Mouse (Mus musculus) thymus, adult 2 months (tissue): ENCODE measurements around the gene Zfp523. TPM values are rescaled to one million over a fixed set of nuclear protein-coding genes. Genes with fewer than 3 reads are reported as not detected.
A peak's percentile ranks its signal among the peaks of the same experiment; 100 is the strongest.

ENCODE experiments used
- DNase-seq: peaks from one replicate; pipeline ENCODE4 v3.0.0; 2021
- H3K27ac ChIP-seq: fragments of 200-500 bp; 2 replicates; pipeline ENCODE4 v1.5.1; 2012; ENCODE audit warnings: low read length, control low read depth; ENCODE audit not compliant: control insufficient read depth, insufficient read depth
- H3K27me3 ChIP-seq: fragments of 200-500 bp; 2 replicates; pipeline ENCODE4 v1.6.1; 2012; ENCODE audit warnings: mild to moderate bottlenecking, low read length, moderate library complexity, mixed read lengths; ENCODE audit not compliant: control insufficient read depth, insufficient read depth
- H3K36me3 ChIP-seq: fragments of 200-500 bp; 2 replicates; pipeline ENCODE4 v1.6.1; 2012; ENCODE audit warnings: mild to moderate bottlenecking, low read length, moderate library complexity; ENCODE audit not compliant: control insufficient read depth, insufficient read depth
- H3K4me1 ChIP-seq: fragments of 200-500 bp; replicated peaks from 2 replicates; pipeline ENCODE4 v1.6.1; 2012; ENCODE audit warnings: low read length; ENCODE audit not compliant: control insufficient read depth, insufficient read depth
- H3K4me3 ChIP-seq: fragments of 200-500 bp; 2 replicates; pipeline ENCODE4 v1.5.1; 2012; ENCODE audit warnings: mild to moderate bottlenecking, low read length, control low read depth, moderate library complexity; ENCODE audit not compliant: control insufficient read depth, insufficient read depth
- CTCF ChIP-seq: fragments of 200-500 bp; IDR thresholded peaks from 2 replicates; pipeline ENCODE4 v1.5.1; 2012; ENCODE audit warnings: mild to moderate bottlenecking, control low read depth, low read length, moderate library complexity, borderline replicate concordance; ENCODE audit not compliant: control insufficient read depth, poor library complexity, insufficient read depth; ENCODE audit errors: extremely low read depth
- POLR2A ChIP-seq: fragments of 200-500 bp; IDR thresholded peaks from 2 replicates; pipeline ENCODE4 v1.6.1; 2012; ENCODE audit warnings: mild to moderate bottlenecking, low read length, control low read depth, moderate library complexity; ENCODE audit not compliant: control insufficient read depth, poor library complexity, insufficient read depth; ENCODE audit errors: extremely low read depth
- WGBS: fragments of 180-500 bp; shearing (Covaris S2); methylation state at CpG from one replicate; pipeline ENCODE4 v1.1.7; 2018; 5-methylcytosine and 5-hydroxymethylcytosine counted together
- polyA plus RNA-seq: library from polyadenylated mRNA; depleted of rRNA; stranded (reverse); fragments of >200 nt; gene quantifications from 2 replicates; pipeline ENCODE4 v1.2.3, GENCODE M21; 2012

Zfp523 gene
- polyA plus RNA-seq, 1 experiment: 55.7 TPM

DNA sequence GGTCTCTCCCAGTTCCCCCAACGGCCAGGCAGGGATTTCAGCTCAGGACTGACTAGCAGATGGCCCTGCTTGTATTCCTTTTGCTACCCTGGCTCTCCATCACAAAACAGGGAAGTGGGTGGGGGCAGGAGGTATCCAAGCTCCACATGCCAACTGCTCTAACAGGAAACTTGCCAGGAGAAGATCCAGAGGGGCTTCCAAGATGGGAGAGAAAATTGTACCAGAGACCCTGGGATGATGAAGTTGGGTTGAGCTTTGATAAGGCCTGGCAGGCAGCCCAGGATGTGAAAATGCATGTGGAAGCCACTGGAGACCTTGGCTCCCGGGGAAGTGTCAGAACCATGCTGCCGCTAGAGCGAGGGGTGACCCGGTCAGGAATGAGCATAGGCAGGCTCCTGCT, 40.7 kb upstream of the Zfp523 start:
- Histone ChIP-seq H3K27me3 (peaks cover 4% of the 10 kb centered on the region; the same call in 1 of the 2 replicates), H3K4me3 (no peak overlapping the region), H3K36me3 (no peaks in the 10 kb centered on the region), H3K4me1 (no peaks in the 10 kb centered on the region), H3K27ac (no peak overlapping the region)
- TF ChIP-seq CTCF: no peak
- TF ChIP-seq POLR2A: no peak
- whole genome bisulfite sequencing: 79% methylated on average over 5 of the region's 5 CpGs
- DNase-seq: no peak

GRCm38 (mm10) chr17:28138013-28138412, 38.9 kb upstream of the Zfp523 start:
- Histone ChIP-seq H3K36me3 (no peaks in the 10 kb centered on the region), H3K4me3 (no peak overlapping the region), H3K27me3 (peaks cover 16% of the 10 kb centered on the region), H3K4me1 (peaks cover 6% of the 10 kb centered on the region; the same call in 1 of the 2 replicates), H3K27ac (no peak overlapping the region)
- DNase-seq: no peak
- TF ChIP-seq POLR2A (no peak), CTCF (no peak)
- WGBS: 94% methylated on average over 8 of the region's 8 CpGs

DNA sequence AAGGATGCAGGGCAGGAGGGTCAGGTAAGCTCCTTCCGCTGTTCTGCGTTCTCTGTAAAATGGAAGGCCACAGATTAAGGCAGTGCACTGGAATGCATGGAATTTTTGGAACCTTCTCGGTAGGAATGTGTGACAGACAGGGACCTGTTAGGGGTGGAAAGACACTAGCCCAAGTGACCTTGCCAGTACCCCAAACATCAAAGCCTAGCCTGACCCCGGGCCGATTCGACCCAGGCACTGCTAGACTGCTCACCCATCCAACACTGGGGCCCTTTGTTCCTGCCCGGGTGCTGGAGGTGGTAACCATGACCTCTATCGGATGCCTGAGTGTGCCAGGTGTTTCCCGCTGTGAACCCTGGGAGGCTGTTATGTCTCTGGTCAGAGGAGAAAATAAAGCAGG, 38.2 kb upstream of the Zfp523 start:
- Histone ChIP-seq H3K4me1 (peaks cover 7% of the 10 kb centered on the region; the same call in 1 of the 2 replicates), H3K27ac (no peak overlapping the region), H3K27me3 (peaks cover 16% of the 10 kb centered on the region), H3K4me3 (no peak overlapping the region), H3K36me3 (no peaks in the 10 kb centered on the region)
- no peak for TF ChIP-seq CTCF
- TF ChIP-seq POLR2A: no peak
- 82% methylated on average over 9 of the region's 9 CpGs for WGBS
- DNase-seq: no peak

- peaks cover 22% of the 10 kb centered on the region for H3K27me3 ChIP-seq
- 54% methylated on average over 13 of the region's 13 CpGs for WGBS
- no peak for DNase-seq
Measured at GRCm38 (mm10) chr17:28140431-28141204, 36.3 kb upstream of the Zfp523 start.

DNA sequence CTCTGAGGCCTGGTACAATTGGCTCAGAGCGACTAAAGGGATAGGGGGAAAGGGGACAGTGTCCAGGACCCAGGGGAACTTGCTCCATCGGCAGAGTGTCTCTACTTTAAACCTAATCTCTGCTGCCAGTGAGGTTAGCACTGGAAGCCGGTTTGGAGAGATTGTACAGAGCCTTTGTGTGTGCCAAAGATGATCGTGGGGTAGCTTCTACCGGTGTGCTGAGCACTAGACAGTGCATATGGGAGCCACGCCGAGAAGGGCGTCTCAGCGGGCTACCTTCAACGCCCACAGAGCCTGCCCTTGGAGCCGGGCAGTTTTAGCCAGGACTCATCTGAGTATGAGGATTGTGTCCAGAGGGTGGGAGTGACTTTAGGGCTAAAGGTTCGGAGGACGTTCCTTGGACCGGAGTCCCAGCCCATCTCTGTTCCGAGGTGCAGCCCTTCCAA, 35.7 kb upstream of the Zfp523 start:
- Histone ChIP-seq H3K27ac (no peak overlapping the region), H3K36me3 (no peaks in the 10 kb centered on the region), H3K4me3 (no peak overlapping the region), H3K27me3 (peaks cover 22% of the 10 kb centered on the region), H3K4me1 (peaks cover 8% of the 10 kb centered on the region; the same call in 1 of the 2 replicates)
- DNase-seq: no peak
- no peak for TF ChIP-seq POLR2A
- TF ChIP-seq CTCF: no peak
- 19% methylated on average over 15 of the region's 15 CpGs for WGBS

More at GRCm38 (mm10) chr17:28140431-28141204, 36.3 kb upstream of the Zfp523 start:
- TF ChIP-seq POLR2A (no peak), CTCF (no peak)
- Histone ChIP-seq H3K36me3 (no peaks in the 10 kb centered on the region), H3K4me1 (peaks cover 8% of the 10 kb centered on the region; the same call in 1 of the 2 replicates), H3K27ac (no peak overlapping the region), H3K4me3 (no peak overlapping the region)

- peaks cover 22% of the 10 kb centered on the region for H3K27me3 ChIP-seq
- H3K4me3 ChIP-seq: peak within 1 kb of the TSS; percentile 43
- TF ChIP-seq CTCF: no peak
- no peak for TF ChIP-seq POLR2A
- WGBS: 2% methylated on average over 97 of the region's 97 CpGs
- H3K4me1 ChIP-seq: peaks cover 8% of the 10 kb centered on the region; the same call in 1 of the 2 replicates
- H3K27ac ChIP-seq: no peak within 1 kb of the TSS
- peak; percentile 26 for DNase-seq
- H3K36me3 ChIP-seq: no peaks in the 10 kb centered on the region
Measured at GRCm38 (mm10) chr17:28141771-28142699, 34.9 kb upstream of the Zfp523 start, which contains the start of gene Scube3. Gene Scube3 (plus strand): TSS chr17:28142141.
